Mouse (Mus musculus) central nervous system, embryonic 11.5 days (tissue): ENCODE measurements around the gene Krt16. TPM values are rescaled to one million over a fixed set of nuclear protein-coding genes. Genes with fewer than 3 reads are reported as not detected.

Source experiments
- polyA plus RNA-seq: library from polyadenylated mRNA; depleted of rRNA; stranded (reverse); fragments of >200 nt; gene quantifications from 2 replicates; pipeline ENCODE4 v1.2.3, GENCODE M21; 2012; rRNA removed

The Krt16 gene
- not detected in 2 replicates for polyA plus RNA-seq

DNA sequence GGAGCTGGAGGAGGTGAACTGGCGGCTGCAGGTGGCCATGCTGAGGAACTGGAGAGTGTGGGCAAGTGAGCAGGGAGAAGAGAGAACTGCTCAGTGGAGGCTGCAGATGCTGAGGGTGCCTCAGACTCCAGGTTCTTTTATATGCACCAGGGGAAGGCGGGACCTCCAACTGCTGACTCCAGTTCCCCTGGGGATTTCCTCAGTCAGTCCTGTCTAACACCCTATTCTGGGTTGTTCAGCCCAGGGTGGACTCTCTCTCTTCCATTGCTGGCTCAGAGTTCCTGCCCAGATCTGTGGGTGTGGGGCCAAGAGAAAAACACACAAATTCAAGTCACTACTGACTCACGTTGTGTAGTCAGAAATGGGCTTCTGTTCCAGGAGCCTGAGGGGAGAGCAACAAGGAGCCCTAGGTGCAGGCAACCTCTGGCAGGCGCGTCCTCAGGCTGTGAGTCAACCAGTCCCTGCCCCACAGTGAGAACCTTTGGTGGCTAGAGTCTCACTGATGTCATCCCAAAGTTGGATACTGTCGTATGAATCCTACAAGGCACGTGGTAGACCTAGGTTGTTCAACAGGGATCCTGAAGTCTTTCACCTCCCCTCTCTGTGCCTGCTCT is at the start of gene Krt16:
TSS of gene Krt16 (minus strand) at position 51 of the 614 bp plus-strand sequence.

DNA sequence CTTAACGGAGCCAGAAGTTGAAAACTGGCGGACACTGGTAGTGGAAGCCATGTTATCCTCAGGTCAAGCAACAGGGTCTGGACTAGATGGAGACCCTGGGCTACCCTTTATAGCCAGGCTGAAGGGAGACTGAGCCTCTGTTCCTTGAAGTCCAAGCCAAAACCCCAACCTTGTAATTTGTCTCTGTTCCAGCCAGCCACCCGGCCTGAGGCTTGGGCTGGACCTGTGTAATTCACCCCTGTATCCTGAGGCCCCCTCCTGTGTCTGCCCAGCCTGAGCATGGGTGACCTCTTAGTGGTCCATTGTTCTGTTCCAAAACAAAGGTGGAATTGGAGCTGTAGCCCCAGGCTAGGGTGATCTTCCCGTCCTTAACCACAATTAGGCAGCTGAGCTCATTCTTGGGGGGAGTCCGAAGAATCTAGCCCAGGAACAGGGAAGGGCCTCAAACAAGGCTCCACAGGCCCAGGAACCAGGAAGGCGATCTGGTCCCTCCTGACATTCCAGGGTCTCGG is 21.2 kb upstream of the Krt16 start, which contains the start of gene Krt42:
TSS of gene Krt42 (minus strand) at position 51 of the 512 bp plus-strand sequence.

GRCm38 (mm10) chr11:100260514-100261234 is 12.0 kb upstream of the Krt16 start, which contains the start of gene Krt17:
Gene Krt17 (minus strand): TSS chr11:100261029.

DNA sequence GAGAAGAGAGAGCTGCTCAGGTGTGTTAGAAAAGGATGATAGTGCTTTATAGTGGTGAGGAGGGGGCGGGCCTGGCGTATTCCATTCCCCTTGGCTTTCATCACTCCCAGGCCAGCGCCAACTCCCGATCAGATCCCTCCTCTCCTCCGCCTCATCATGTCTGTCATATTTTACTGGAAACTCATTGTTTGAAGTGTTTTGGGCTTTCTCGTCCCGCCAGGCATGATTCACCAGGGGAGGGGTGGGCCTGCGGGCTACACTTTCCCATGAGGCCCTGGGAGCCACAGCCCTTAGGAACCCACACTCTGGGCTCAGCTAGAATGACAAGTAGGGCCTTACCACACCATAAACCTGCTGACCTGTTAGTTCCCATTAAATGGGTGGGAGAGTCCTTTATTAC is 41.2 kb downstream of the Krt16 start, which contains the start of gene Krt14:
TSS of gene Krt14 (minus strand) at position 51 of the 400 bp plus-strand sequence.

Other genes starting within 250 kb of the Krt16 start
- gene Krt33a, start 232.7 kb downstream of the Krt16 start, polyA plus RNA-seq: not detected in 2 replicates
- 0.09 TPM in 1 of 2 replicates, not detected in the other for gene Krt33b, start 219.0 kb downstream of the Krt16 start, polyA plus RNA-seq
- not detected in 2 replicates for gene Krt34, start 207.3 kb downstream of the Krt16 start, polyA plus RNA-seq
- gene Krt31, start 198.4 kb downstream of the Krt16 start, polyA plus RNA-seq: not detected in 2 replicates
- not detected in 2 replicates for gene Krt32, start 160.7 kb downstream of the Krt16 start, polyA plus RNA-seq
- 0.04 TPM in 1 of 2 replicates, not detected in the other for gene Krt35, start 152.7 kb downstream of the Krt16 start, polyA plus RNA-seq
- gene Krt36, start 143.3 kb downstream of the Krt16 start, polyA plus RNA-seq: 0.05 TPM in 1 of 2 replicates, not detected in the other
- 0.05 and 0.16 TPM in 2 replicates for gene Krt13, start 127.3 kb downstream of the Krt16 start, polyA plus RNA-seq
- gene Krt15, start 113.0 kb downstream of the Krt16 start, polyA plus RNA-seq: 6.1 and 7.9 TPM in 2 replicates
- 8.8 and 9.2 TPM in 2 replicates for gene Krt19, start 100.2 kb downstream of the Krt16 start, polyA plus RNA-seq
- gene Krt9, start 55.7 kb downstream of the Krt16 start, polyA plus RNA-seq: 0.05 and 0.36 TPM in 2 replicates
- gene Krt14, start 41.4 kb downstream of the Krt16 start, polyA plus RNA-seq: 3.2 and 9.1 TPM in 2 replicates
- gene Krt17, start 12.1 kb upstream of the Krt16 start, polyA plus RNA-seq: 0.14 and 0.73 TPM in 2 replicates
- not detected in 2 replicates for gene Krt42, start 21.0 kb upstream of the Krt16 start, polyA plus RNA-seq
- gene Eif1, start 71.0 kb upstream of the Krt16 start, polyA plus RNA-seq: 215 and 452 TPM in 2 replicates
- 0.19 TPM in 1 of 2 replicates, not detected in the other for gene Gast, start 85.5 kb upstream of the Krt16 start, polyA plus RNA-seq
- gene Hap1, start 107.2 kb upstream of the Krt16 start, polyA plus RNA-seq: 33.8 and 134 TPM in 2 replicates
- gene Jup, start 148.9 kb upstream of the Krt16 start, polyA plus RNA-seq: 21.6 and 38.3 TPM in 2 replicates
- 16.9 and 31.2 TPM in 2 replicates for gene P3h4, start 165.9 kb upstream of the Krt16 start, polyA plus RNA-seq
- 28.6 and 64.3 TPM in 2 replicates for gene Fkbp10, start 166.8 kb upstream of the Krt16 start, polyA plus RNA-seq
- 71.6 and 105 TPM in 2 replicates for gene Nt5c3b, start 192.9 kb upstream of the Krt16 start, polyA plus RNA-seq
- gene Klhl10, start 193.0 kb upstream of the Krt16 start, polyA plus RNA-seq: 0.86 and 1.3 TPM in 2 replicates
- 9.5 and 9.8 TPM in 2 replicates for gene Klhl11, start 223.8 kb upstream of the Krt16 start, polyA plus RNA-seq